Mouse (Mus musculus) neural tube, embryonic 12.5 days (tissue): ENCODE data around the gene Atg14. TPM values are rescaled to one million over a fixed set of nuclear protein-coding genes. Genes with fewer than 3 reads are reported as not detected.

Experiments
- ATAC-seq: fragments of 200-750 bp; cut with Nextera tagmentation; 2 replicates; pipeline ENCODE4 v1.8.0; 2017; ENCODE audit warnings: low read depth, mild to moderate bottlenecking, moderate TSS enrichment, moderate library complexity; ENCODE audit not compliant: low FRiP score
- H3K27ac ChIP-seq: fragments of 300-500 bp; sonication (generic); 2 replicates; pipeline ENCODE4 v1.5.1; 2016
- H3K27me3 ChIP-seq: fragments of 300-500 bp; sonication (generic); replicated peaks from 2 replicates; pipeline ENCODE4 v1.6.1; 2016; ENCODE audit warnings: mild to moderate bottlenecking
- H3K36me3 ChIP-seq: fragments of 300-500 bp; sonication (generic); 2 replicates; pipeline ENCODE4 v1.6.1; 2016; ENCODE audit warnings: mild to moderate bottlenecking
- H3K4me1 ChIP-seq: fragments of 300-500 bp; sonication (generic); 2 replicates; pipeline ENCODE4 v1.6.1; 2016
- H3K4me2 ChIP-seq: fragments of 300-500 bp; sonication (generic); replicated peaks from 2 replicates; pipeline ENCODE4 v1.6.1; 2016; ENCODE audit warnings: mild to moderate bottlenecking
- H3K4me3 ChIP-seq: fragments of 300-500 bp; sonication (generic); 2 replicates; pipeline ENCODE4 v1.5.1; 2016
- H3K9ac ChIP-seq: fragments of 300-500 bp; sonication (generic); 2 replicates; pipeline ENCODE4 v1.6.1; 2016; ENCODE audit warnings: mild to moderate bottlenecking
- H3K9me3 ChIP-seq: fragments of 300-500 bp; sonication (generic); 2 replicates; pipeline ENCODE4 v1.6.1; 2016; ENCODE audit warnings: mild to moderate bottlenecking
- WGBS: fragments of 180-500 bp; shearing (Covaris S2); methylation state at CpG from one replicate; pipeline ENCODE4 v1.1.7; 2016; 5-methylcytosine and 5-hydroxymethylcytosine counted together
- polyA plus RNA-seq: library from polyadenylated mRNA; unstranded; fragments of >200 nt; fragmentation: Nextera tagmentation; extraction: Ambion mirVana; gene quantifications from 2 replicates; pipeline ENCODE4 v1.2.1, GENCODE M21; 2016

Gene Atg14
- polyA plus RNA-seq, 1 experiment from 2014 or later, result 20.3 TPM

GRCm38 (mm10) chr14:47493592-47494361 is 76.7 kb downstream of the Atg14 start:
- Histone ChIP-seq H3K4me1 (peaks cover 6% of the 10 kb centered on the region), H3K4me2 (no peak overlapping the region), H3K4me3 (no peak overlapping the region), H3K9ac (no peak overlapping the region), H3K9me3 (no peaks in the 10 kb centered on the region), H3K27me3 (no peaks in the 10 kb centered on the region), H3K36me3 (no peaks in the 10 kb centered on the region), H3K27ac (no peak overlapping the region)
- WGBS, result 93% methylated on average over 2 of the region's 2 CpGs
- no peak for ATAC-seq

Other genes starting within 250 kb of the Atg14 start
- 1.4 and 1.9 TPM in 2 replicates for gene Lgals3, start 202.9 kb downstream of the Atg14 start, polyA plus RNA-seq
- 36.1 and 40.0 TPM in 2 replicates for gene Dlgap5, start 152.2 kb downstream of the Atg14 start, polyA plus RNA-seq
- 24.4 and 25.7 TPM in 2 replicates for gene Fbxo34, start 120.2 kb downstream of the Atg14 start, polyA plus RNA-seq
- 83.0 and 88.3 TPM in 2 replicates for gene Ktn1, start 77.8 kb upstream of the Atg14 start, polyA plus RNA-seq